Mouse (Mus musculus) 3T3-L1 (cell line): ENCODE data around the gene Slx4.
A peak's percentile ranks its signal among the peaks of the same experiment; 100 is the strongest.
"Not testable (repeated sequence)": the region's sequence is repeated elsewhere in the genome, so short reads cannot be mapped to it uniquely, and the experiment has no call there.

Experiments used
- DNase-seq: peaks from one replicate; pipeline ENCODE4 v3.0.0-alpha.2; 2015; ENCODE audit warnings: low read depth, low spot score

The Slx4 gene

DNA sequence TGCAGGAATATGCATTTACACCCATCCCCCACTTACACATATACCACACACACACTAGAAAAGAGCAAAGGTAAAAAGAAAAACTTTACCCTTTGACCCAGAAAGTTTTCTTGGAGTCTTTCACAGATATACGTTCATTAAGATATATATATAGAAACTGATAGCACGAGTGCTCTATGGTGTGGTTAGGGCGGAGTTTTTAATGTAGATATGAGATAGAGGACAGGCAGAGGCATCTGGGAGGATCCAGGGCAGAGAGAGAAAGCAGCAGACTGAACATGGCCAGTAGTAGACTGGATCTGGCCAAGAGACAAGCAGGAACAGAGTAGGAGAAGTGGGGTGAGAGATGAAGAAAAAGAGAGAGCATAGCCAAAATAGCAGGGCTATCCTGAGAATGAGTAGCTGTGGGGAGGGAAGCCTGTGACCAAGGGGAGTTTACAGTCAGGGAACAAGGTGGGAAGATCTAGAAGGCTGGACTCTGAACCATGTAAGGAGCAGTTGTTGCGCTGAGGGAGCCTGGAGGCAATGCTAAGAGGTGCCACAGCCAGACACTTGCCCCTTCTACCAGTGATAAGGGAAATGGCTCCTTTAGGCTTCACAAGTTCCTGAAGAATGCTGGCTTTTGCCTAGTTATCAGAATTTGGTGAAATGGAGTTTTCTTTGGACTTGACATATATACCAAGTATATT is 9.5 kb upstream of the Slx4 start:
- no peak for DNase-seq

DNA sequence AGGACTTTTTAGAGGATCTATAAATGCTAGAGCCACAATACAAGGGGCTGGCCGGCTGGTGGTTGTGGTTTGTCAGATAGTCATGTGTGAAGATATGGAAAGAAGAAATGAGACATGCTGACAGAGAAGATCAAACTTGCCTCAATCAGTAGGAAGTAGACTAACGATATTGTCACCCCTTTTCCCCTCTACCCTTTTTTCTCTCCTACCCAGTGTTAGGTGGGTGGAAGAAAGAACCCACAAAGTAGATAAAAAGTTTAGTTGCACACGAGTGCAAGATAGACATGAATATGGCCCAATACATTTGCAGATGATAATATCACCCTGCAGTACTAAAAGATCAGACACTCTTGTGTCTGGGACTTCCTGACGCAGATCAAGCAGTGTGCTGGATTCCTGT is 15.2 kb downstream of the Slx4 start:
- DNase-seq, result no peak

DNA sequence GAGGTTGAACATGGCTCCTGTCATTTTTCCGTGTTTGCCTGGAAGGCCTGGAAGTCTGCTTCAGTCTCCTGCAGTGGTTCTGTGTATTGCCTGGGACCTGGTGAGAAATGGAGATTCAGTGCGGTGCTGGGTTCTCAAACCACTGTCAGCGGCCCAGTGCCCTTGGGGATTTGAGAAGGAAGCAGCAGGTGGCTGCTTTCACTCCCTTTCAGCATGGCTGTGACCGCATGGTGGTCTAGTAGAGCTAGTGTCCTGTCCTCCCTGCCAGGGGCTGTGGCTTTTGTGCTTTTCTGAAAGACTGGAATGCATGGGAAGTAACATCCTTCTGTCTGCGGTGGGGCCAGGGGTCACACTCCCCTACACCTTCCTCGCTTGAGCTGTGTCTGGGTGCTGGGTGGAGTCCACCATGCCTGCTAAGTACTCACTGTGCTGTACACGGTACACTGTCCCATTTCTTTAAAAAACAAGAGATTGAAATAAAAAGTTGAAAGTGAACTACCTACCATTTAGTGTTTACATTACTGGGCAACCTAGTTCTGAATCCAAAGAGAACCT is 20.3 kb downstream of the Slx4 start:
- no peak for DNase-seq

DNA sequence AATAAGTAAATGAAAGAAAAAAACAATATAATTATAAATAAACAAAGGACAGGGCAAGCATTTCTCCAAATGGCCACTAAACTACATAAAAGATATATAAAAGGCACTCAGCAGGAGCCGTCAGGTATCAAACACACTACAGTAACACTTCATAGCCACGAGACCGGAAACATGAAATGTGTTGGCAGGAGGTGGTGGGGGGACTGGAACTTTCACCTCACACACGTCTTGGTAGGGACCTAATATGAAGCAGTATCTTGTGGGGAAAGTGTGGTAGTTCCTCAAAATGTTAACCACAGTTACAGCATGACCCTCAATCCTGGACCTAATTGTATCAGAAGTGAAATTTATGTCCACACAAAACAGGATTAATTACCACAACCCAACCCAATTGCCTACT is 21.4 kb downstream of the Slx4 start:
- DNase-seq, result no peak

DNA sequence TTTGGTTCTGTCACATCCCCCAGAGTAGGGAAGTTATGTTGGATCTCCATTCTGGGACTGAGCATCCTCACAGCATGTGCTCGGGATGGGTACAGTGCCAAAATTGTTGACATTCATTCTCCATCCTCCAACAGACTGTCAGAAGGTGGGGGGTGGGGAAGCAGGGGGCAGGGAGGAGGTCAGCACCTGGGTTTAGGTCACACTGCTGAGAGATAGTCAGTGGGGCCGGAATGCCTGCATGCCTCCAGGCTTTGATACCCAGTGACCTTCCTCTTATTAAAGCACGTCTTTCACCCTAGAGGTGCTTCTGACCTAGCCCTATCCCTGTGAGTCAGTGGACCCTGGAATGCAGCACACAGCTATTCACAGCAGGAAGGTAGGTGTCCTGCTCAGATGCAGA is 26.9 kb downstream of the Slx4 start:
- DNase-seq, result no peak

DNA sequence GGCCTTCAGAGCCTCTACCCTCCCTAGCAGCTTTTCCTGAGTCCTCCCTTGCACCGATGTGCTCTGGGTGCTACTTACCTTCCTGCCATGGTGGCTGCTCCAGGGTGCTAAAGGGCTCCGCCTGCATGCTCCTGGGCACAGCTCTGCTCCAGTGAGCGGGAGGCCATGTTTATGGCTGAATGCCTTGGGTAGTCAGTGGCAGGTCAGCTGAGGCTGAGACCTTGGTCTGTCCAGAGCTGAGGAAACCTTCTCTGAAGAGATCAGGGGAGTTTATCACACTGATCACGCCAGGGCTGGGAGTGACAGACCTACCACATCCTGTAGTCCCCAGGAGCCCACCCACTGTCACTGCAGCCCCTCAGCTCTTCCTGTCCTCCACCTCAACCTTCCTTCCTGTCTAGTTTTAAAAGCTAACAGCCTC is 27.3 kb downstream of the Slx4 start, which contains the start of gene Nlrc3:
Nlrc3 (minus strand) TSS at position 382 of the 421 bp plus-strand sequence.
- no peak for DNase-seq

DNA sequence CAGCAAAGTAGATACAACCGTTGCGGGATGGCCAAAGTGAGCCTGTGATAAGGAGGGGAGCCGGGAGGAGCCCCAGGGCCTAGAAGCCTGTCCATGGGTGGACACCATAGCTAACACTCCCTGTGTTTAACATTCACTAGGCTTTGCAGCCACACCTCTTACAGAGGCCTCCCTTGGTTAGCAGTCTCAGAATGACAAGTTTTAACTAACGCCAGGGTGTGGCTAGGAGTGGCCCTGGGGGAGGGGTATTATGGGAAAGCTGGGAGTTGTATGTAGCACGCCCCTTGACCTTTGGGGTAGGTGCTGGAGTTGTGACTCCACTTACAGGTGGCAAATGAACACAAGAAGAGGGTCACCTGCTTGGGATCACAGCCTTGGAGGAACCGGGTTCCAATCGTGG is 27.9 kb downstream of the Slx4 start:
- no peak for DNase-seq

DNA sequence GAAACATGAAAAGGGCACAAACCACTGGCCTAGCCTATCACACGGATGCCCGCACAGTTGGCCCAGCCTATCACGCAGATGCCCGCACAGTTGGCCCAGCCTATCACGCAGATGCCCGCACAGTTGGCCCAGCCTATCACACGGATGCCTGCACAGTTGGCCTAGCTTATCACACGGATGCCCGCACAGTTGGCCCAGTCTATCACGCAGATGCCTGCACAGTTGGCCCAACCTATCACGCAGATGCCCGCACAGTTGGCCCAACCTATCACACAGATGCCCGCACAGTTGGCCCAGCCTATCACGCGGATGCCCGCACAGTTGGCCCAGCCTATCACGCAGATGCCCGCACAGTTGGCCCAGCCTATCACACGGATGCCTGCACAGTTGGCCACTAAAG is 29.1 kb downstream of the Slx4 start:
- DNase-seq, result not testable (repeated sequence)

DNA sequence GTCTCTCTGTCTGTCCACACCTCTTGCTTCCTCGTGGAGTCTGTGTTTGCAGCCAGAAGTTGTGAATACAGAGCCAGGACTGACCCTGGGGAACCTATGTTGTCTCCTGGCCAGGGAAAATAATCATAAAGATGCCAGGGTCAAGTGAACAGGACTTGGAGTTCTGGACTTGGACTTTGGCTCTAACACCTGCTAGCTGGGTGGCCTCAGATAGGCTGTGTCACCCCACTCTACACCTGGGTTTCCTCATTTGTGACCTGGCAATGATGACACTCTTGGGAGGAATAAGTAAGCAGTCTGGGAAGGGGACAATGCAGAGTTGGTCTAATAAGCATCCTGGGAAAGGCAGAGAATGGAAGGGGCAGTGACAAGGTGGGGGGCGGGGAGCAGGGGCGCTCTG is 38.0 kb downstream of the Slx4 start:
- no peak for DNase-seq

DNA sequence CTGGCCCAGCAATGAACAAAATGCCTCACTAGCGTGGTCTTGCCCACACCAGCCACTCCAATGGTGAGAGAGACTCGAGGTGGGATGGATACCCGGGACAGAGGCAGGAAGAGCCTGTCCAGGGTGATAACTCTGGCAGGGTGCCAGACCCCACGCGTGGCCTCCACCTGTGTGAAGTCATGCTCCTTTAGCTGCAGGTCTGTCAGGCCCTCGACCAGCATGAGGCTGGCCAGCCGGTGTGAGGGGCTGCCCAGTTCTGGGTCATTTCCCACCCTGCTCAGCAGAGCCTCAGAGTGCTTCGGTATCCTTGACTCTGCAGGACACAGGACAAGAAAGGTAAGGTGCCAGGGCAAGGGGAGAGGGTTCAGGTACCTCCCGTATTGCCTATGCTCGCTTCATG is 38.6 kb downstream of the Slx4 start:
- DNase-seq, result no peak

DNA sequence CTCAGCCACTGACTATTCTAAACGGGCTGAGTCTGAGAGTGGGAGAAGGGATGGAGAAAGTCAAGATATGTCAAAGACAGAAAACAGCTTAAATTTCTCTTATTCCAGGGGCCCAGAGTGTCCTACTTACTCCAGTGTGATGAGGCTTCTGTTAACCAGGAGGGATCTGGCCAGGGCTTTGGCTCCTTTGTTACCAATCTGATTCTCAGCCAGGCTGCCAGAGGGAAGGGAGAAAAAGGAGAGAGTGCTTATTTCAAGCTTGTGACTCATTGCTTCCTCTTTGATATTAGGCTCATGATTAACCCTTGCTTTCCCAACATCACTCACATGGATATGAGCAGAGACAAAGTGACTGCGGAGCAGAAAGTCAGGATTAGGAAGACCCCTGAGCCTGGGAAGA is 44.3 kb downstream of the Slx4 start:
- peak; percentile 79 for DNase-seq

DNA sequence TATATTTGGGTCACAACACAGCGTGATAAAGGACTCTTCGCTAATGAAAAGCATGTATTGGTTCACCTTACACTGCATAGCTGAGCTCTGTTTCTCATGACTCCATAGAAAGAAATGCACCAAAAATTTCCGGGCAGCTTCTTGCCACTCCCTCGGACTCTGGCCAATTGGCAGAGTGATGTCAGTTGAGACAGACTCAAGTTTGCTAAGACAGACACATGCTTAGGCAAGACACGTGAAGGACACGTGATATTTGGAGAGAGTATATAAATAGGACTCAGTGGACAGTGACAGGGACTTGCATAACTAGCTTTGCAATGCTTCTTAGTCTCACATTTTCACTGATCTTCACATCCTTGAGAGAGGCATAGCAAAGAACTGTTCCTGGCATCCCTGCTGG is 47.2 kb downstream of the Slx4 start:
- peak; percentile 97 for DNase-seq

DNA sequence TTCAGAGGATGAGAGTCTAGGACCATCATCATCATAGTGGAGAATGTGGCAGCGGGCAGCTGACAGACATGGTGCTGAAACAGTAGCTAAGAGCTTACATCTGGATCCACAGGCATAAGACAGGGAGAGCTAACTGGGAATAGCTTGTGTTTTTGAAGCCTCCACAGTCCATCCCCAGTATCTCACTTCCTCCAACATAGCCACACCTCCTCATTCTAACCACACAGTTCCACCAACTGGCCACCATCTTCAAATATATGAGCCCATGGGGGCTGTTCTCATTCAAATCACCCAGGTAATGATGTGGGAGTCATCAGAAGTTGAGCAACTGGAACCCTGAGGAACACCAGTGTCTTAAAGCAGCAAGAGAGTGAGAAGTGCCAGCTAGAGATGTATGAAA is 52.4 kb downstream of the Slx4 start:
- DNase-seq, result no peak

DNA sequence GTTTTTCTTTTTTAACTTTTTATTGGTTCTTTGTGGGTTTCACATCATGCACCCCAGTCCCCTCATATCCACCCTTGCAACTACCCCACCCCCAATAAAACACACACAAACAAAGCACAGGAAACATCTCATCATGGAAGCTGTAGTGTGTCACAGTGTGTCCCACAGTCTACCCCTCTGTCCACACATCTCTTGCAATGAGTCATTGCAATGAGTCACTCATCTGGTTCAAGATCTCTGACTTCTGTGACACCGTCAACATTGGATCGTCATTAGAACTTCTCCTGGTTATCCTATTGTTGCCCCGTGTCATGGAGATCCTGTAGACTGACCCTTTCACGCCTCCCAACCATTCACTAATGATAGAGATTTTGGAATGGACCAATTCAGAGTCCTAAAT is 68.9 kb downstream of the Slx4 start:
- peak; percentile 64 for DNase-seq

DNA sequence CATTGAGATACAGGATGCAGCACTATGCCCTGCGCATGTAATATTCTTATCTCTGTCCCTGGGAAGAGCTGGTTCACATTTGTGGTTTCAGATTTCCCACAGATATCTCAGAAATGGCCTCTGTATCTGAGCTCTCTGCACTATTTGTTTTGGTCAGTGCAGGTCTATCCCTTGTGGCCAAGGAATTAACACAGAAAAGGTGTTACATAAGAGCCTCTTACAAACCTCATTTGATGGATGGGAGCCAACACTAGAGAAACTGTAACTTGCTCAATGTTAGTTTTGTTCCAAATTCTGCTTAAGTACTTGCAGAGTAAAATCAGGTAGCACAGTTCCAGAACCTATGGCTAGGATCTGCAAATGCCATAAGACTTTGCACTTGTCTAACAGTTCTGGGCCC is 69.5 kb downstream of the Slx4 start:
- peak; percentile 63 for DNase-seq

DNA sequence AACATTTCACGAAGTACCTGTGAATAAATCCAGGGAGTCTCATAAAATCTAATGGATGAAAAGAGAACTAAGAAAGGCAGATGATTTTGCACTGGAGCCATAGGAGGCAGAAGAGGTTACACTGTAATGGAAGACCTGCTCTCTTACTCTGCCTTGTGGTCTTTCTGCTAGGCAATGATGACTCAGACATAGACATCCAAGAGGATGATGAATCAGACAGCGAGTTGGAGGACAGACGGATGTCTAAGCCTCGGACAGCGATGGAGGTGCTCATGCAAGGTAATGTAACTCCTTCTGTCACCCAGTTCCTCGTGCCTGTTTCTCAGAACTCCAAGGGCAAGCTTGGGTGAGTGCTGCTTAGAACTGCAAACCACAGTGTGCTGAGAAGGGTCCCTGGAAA is 70.0 kb downstream of the Slx4 start:
- DNase-seq, result peak; percentile 75

DNA sequence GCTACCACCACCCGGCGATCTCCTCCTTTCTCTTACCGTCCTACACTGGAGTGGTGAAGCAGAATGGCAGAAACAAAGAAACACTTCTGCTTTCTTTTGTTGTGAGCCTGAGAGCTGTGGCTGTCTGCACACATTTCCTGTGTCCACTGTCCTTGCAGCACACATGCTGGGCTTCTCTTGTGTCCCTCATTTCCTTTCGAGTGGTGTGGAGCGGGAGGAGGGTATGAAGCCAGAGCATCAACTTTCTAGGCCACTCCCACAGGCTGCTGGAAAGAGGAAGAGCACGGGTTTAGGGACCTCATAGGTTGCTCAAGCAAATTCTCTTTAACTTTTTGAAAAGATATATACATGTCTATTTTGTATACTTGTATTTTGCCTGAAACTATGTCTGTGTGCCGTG is 74.4 kb downstream of the Slx4 start:
- DNase-seq, result no peak
